Mouse (Mus musculus) embryonic fibroblast, embryonic 13.5 days (primary cell): ENCODE results near the gene Rnf34.

Experiments
- CTCF ChIP-seq: IDR thresholded peaks from 2 replicates; pipeline ENCODE4 v1.5.1; 2011; ENCODE audit warnings: mild to moderate bottlenecking, control low read depth, low read length, moderate library complexity, borderline replicate concordance; ENCODE audit not compliant: insufficient read depth
- POLR2A ChIP-seq: IDR thresholded peaks from 2 replicates; pipeline ENCODE4 v1.6.1; 2011; ENCODE audit warnings: low read depth, mild to moderate bottlenecking, control low read depth, low read length, moderate library complexity

DNA sequence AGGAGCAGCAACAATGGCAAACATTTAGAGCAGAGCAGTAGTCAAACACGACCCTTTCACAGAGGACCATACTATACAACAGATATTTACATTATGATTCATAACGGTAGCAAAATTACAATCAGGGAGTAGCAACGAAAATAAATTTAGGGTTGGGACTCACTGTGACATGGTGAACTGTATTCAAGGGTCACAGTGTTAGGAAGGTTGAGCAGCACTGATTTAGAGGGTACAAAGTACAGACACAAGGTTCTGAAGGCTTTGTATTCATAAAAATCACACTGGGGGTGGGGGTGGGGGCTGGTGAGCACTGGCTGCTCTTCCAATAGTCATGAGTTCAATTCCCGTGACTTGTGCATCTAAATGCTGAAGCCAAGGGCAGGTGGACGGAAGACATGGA, 70.7 kb downstream of the Rnf34 start:
- TF ChIP-seq CTCF = no peak
- TF ChIP-seq POLR2A = no peak
